Mouse (Mus musculus): ENCODE measurements around the gene Ube4b. TPM values are rescaled to one million over a fixed set of nuclear protein-coding genes. Genes with fewer than 3 reads are reported as not detected.
A peak's percentile ranks its signal among the peaks of the same experiment; 100 is the strongest.
"Not testable (repeated sequence)": the region's sequence is repeated elsewhere in the genome, so short reads cannot be mapped to it uniquely, and the experiment has no call there.

Ube4b gene
- polyA plus RNA-seq, 1 experiment from 2014 or later, result 64.5 TPM

GRCm38 (mm10) chr4:149454879-149455278, 28.3 kb upstream of the Ube4b start, which contains the start of gene Rbp7:
Gene Rbp7 (minus strand): TSS chr4:149454978.
- no peaks in the 10 kb centered on the region for H3K36me3 ChIP-seq (replicated peaks)
- no peaks in the 10 kb centered on the region for H3K27me3 ChIP-seq (replicated peaks)
- no peaks in the 10 kb centered on the region for H3K4me1 ChIP-seq
- no peak for ATAC-seq (replicated peaks)
- H3K4me2 ChIP-seq, result no peak within 1 kb of the TSS
- H3K4me3 ChIP-seq, result no peak within 1 kb of the TSS
- WGBS, result 52% methylated on average over 8 of the region's 8 CpGs
- H3K9ac ChIP-seq, result no peak within 1 kb of the TSS
- no peaks in the 10 kb centered on the region for H3K9me3 ChIP-seq
- H3K27ac ChIP-seq, result no peak within 1 kb of the TSS

- no peak for ATAC-seq (replicated peaks)
- WGBS, result 88% methylated on average over 17 of the region's 17 CpGs
- H3K4me3 ChIP-seq, result no peak overlapping the region
- H3K36me3 ChIP-seq (replicated peaks), result no peaks in the 10 kb centered on the region
- no peak overlapping the region for H3K27ac ChIP-seq
- no peaks in the 10 kb centered on the region for H3K27me3 ChIP-seq (replicated peaks)
- H3K4me2 ChIP-seq, result no peak overlapping the region
- H3K4me1 ChIP-seq, result no peaks in the 10 kb centered on the region
- no peak overlapping the region for H3K9ac ChIP-seq
- H3K9me3 ChIP-seq, result no peaks in the 10 kb centered on the region
Observed at GRCm38 (mm10) chr4:149454263-149454662, 27.7 kb upstream of the Ube4b start.

GRCm38 (mm10) chr4:149453656-149454055, 27.1 kb upstream of the Ube4b start:
- WGBS, result 90% methylated on average over 4 of the region's 4 CpGs
- no peak overlapping the region for H3K4me2 ChIP-seq
- H3K27ac ChIP-seq, result no peak overlapping the region
- H3K9ac ChIP-seq, result no peak overlapping the region
- no peak overlapping the region for H3K4me3 ChIP-seq
- ATAC-seq (replicated peaks), result no peak
- no peaks in the 10 kb centered on the region for H3K36me3 ChIP-seq (replicated peaks)
- H3K9me3 ChIP-seq, result no peaks in the 10 kb centered on the region
- no peaks in the 10 kb centered on the region for H3K4me1 ChIP-seq
- H3K27me3 ChIP-seq (replicated peaks), result no peaks in the 10 kb centered on the region

- Histone ChIP-seq H3K27me3 (replicated peaks) (no peaks in the 10 kb centered on the region), H3K4me2 (no peak overlapping the region), H3K4me3 (no peak overlapping the region), H3K36me3 (replicated peaks) (no peaks in the 10 kb centered on the region), H3K9ac (no peak overlapping the region), H3K4me1 (peaks cover 8% of the 10 kb centered on the region), H3K27ac (no peak overlapping the region), H3K9me3 (no peaks in the 10 kb centered on the region)
- no peak for ATAC-seq (replicated peaks)
- WGBS, result 90% methylated on average over 3 of the region's 3 CpGs
Observed at GRCm38 (mm10) chr4:149450636-149451035, 24.1 kb upstream of the Ube4b start.

GRCm38 (mm10) chr4:149446309-149446708, 19.8 kb upstream of the Ube4b start:
- H3K27ac ChIP-seq, result peak overlapping the region; percentile 97
- H3K4me1 ChIP-seq, result peaks cover 20% of the 10 kb centered on the region
- H3K9ac ChIP-seq, result 0 out of 2 replicates have a peak overlapping the region, but pooled peaks have one; percentile 55
- no peaks in the 10 kb centered on the region for H3K36me3 ChIP-seq (replicated peaks)
- peak overlapping the region; percentile 40; the same call in 1 of the 2 replicates for H3K4me3 ChIP-seq
- no peak for ATAC-seq (replicated peaks)
- no peaks in the 10 kb centered on the region for H3K27me3 ChIP-seq (replicated peaks)
- peak overlapping the region; percentile 67 for H3K4me2 ChIP-seq
- no peaks in the 10 kb centered on the region for H3K9me3 ChIP-seq
- 25% methylated on average over 1 of the region's 1 CpGs for WGBS

GRCm38 (mm10) chr4:149445868-149446267, 19.3 kb upstream of the Ube4b start:
- Histone ChIP-seq H3K4me2 (peak overlapping the region; percentile 67), H3K36me3 (replicated peaks) (no peaks in the 10 kb centered on the region), H3K4me3 (peak overlapping the region; percentile 40), H3K27ac (peak overlapping the region; percentile 97), H3K27me3 (replicated peaks) (no peaks in the 10 kb centered on the region), H3K9me3 (no peaks in the 10 kb centered on the region), H3K9ac (0 out of 2 replicates have a peak overlapping the region, but pooled peaks have one; percentile 55), H3K4me1 (peaks cover 20% of the 10 kb centered on the region)
- ATAC-seq (replicated peaks), result peak; percentile 60
- WGBS, result 3% methylated on average over 11 of the region's 11 CpGs

GRCm38 (mm10) chr4:149444964-149445701, 18.6 kb upstream of the Ube4b start:
- H3K27me3 ChIP-seq (replicated peaks), result no peaks in the 10 kb centered on the region
- H3K9ac ChIP-seq, result peak overlapping the region; percentile 55
- H3K4me2 ChIP-seq, result peak overlapping the region; percentile 67
- peak; percentile 97 for ATAC-seq (replicated peaks)
- H3K4me3 ChIP-seq, result peak overlapping the region; percentile 40
- WGBS, result under 1% methylated on average over 36 of the region's 36 CpGs
- no peaks in the 10 kb centered on the region for H3K36me3 ChIP-seq (replicated peaks)
- peak overlapping the region; percentile 97 for H3K27ac ChIP-seq
- H3K4me1 ChIP-seq, result peaks cover 20% of the 10 kb centered on the region
- H3K9me3 ChIP-seq, result no peaks in the 10 kb centered on the region

- Histone ChIP-seq H3K4me1 (peaks cover 20% of the 10 kb centered on the region), H3K27ac (peak overlapping the region; percentile 97), H3K9me3 (no peaks in the 10 kb centered on the region), H3K4me2 (peak overlapping the region; percentile 67), H3K27me3 (replicated peaks) (no peaks in the 10 kb centered on the region), H3K4me3 (peak overlapping the region; percentile 40; the same call in 1 of the 2 replicates), H3K36me3 (replicated peaks) (no peaks in the 10 kb centered on the region), H3K9ac (no peak overlapping the region; the same call in 1 of the 2 replicates)
- 62% methylated on average over 1 of the region's 1 CpGs for WGBS
- ATAC-seq (replicated peaks), result no peak
Observed at GRCm38 (mm10) chr4:149444465-149444864, 17.9 kb upstream of the Ube4b start.

- Histone ChIP-seq H3K4me1 (peaks cover 20% of the 10 kb centered on the region), H3K9ac (no peak overlapping the region), H3K27ac (no peak overlapping the region), H3K27me3 (replicated peaks) (no peaks in the 10 kb centered on the region), H3K9me3 (no peaks in the 10 kb centered on the region), H3K4me3 (no peak overlapping the region), H3K4me2 (no peak overlapping the region), H3K36me3 (replicated peaks) (no peaks in the 10 kb centered on the region)
- 55% methylated on average over 3 of the region's 3 CpGs for WGBS
- no peak for ATAC-seq (replicated peaks)
Observed at GRCm38 (mm10) chr4:149442436-149442835, 15.9 kb upstream of the Ube4b start.

- H3K4me3 ChIP-seq, result no peak overlapping the region
- no peak for ATAC-seq (replicated peaks)
- H3K27ac ChIP-seq, result no peak overlapping the region
- no peaks in the 10 kb centered on the region for H3K27me3 ChIP-seq (replicated peaks)
- H3K36me3 ChIP-seq (replicated peaks), result no peaks in the 10 kb centered on the region
- 73% methylated on average over 8 of the region's 8 CpGs for WGBS
- H3K4me2 ChIP-seq, result no peak overlapping the region
- H3K4me1 ChIP-seq, result peaks cover 12% of the 10 kb centered on the region
- H3K9me3 ChIP-seq, result no peaks in the 10 kb centered on the region
- H3K9ac ChIP-seq, result no peak overlapping the region
Observed at GRCm38 (mm10) chr4:149440576-149440975, 14.0 kb upstream of the Ube4b start.

- not testable (repeated sequence) for ATAC-seq (replicated peaks); H3K27me3 ChIP-seq (replicated peaks); H3K27ac ChIP-seq; H3K4me1 ChIP-seq; H3K4me2 ChIP-seq; H3K9me3 ChIP-seq; H3K4me3 ChIP-seq; H3K9ac ChIP-seq; H3K36me3 ChIP-seq (replicated peaks)
- WGBS, result 81% methylated on average over 1 of the region's 1 CpGs
Observed at GRCm38 (mm10) chr4:149431887-149432286, 5.3 kb upstream of the Ube4b start.

GRCm38 (mm10) chr4:149429592-149429991, 3.0 kb upstream of the Ube4b start:
- H3K4me2 ChIP-seq, result no peak overlapping the region
- no peak overlapping the region for H3K27ac ChIP-seq
- no peaks in the 10 kb centered on the region for H3K9me3 ChIP-seq
- no peak for ATAC-seq (replicated peaks)
- no peaks in the 10 kb centered on the region for H3K27me3 ChIP-seq (replicated peaks)
- WGBS, result 78% methylated on average over 5 of the region's 5 CpGs
- no peak overlapping the region for H3K9ac ChIP-seq
- no peaks in the 10 kb centered on the region for H3K36me3 ChIP-seq (replicated peaks)
- no peak overlapping the region for H3K4me3 ChIP-seq
- H3K4me1 ChIP-seq, result 0 out of 2 replicates have a peak, but pooled peaks cover 6% of the 10 kb centered on the region

- H3K4me1 ChIP-seq, result peaks cover 28% of the 10 kb centered on the region
- ATAC-seq (replicated peaks), result peak; percentile 79
- H3K4me2 ChIP-seq, result peak overlapping the region; percentile 76
- no peaks in the 10 kb centered on the region for H3K36me3 ChIP-seq (replicated peaks)
- peak overlapping the region; percentile 86 for H3K9ac ChIP-seq
- H3K9me3 ChIP-seq, result no peaks in the 10 kb centered on the region
- H3K27me3 ChIP-seq (replicated peaks), result no peaks in the 10 kb centered on the region
- H3K27ac ChIP-seq, result peak overlapping the region; percentile 99
- under 1% methylated on average over 35 of the region's 35 CpGs for WGBS
- peak overlapping the region; percentile 87 for H3K4me3 ChIP-seq
Observed at GRCm38 (mm10) chr4:149425801-149426292, 702 bp downstream of the Ube4b start.
